Mouse (Mus musculus) subcutaneous adipose tissue, adult 2 months (tissue): Measurements from ENCODE around the gene Slc6a21. TPM values are rescaled to one million over a fixed set of nuclear protein-coding genes. Genes with fewer than 3 reads are reported as not detected.

Source experiments
- polyA plus RNA-seq: library from polyadenylated mRNA; depleted of rRNA; stranded (reverse); fragments of >200 nt; gene quantifications from 2 replicates; pipeline ENCODE4 v1.2.3, GENCODE M21; 2012; ENCODE audit warnings: low replicate concordance; rRNA removed

The Slc6a21 gene
- polyA plus RNA-seq, result 0.11 TPM in 1 of 2 replicates, not detected in the other

GRCm38 (mm10) chr7:45277136-45277760 lies at the start of gene Slc6a21:
Slc6a21 (plus strand) TSS chr7:45277513.

GRCm38 (mm10) chr7:45238723-45239496 lies 38.4 kb upstream of the Slc6a21 start, which contains the start of gene Cd37:
Cd37 (minus strand) TSS chr7:45239115.

GRCm38 (mm10) chr7:45240633-45241388 lies 36.5 kb upstream of the Slc6a21 start, which contains the start of gene Slc6a16:
Slc6a16 (plus strand) TSS chr7:45241085.

GRCm38 (mm10) chr7:45333431-45333982 lies 56.2 kb downstream of the Slc6a21 start, which contains the start of gene Trpm4:
Trpm4 (minus strand) TSS chr7:45333780.

GRCm38 (mm10) chr7:45335056-45335455 lies 57.7 kb downstream of the Slc6a21 start, which contains the start of gene Hrc:
Hrc (plus strand) TSS chr7:45335290.

Other genes starting within 250 kb of the Slc6a21 start
- gene Prr12, start 224.6 kb upstream of the Slc6a21 start, polyA plus RNA-seq, result 8.6 and 15.5 TPM in 2 replicates
- gene Nosip, start 215.1 kb upstream of the Slc6a21 start, polyA plus RNA-seq, result 68.3 and 84.1 TPM in 2 replicates
- 73.3 and 99.8 TPM in 2 replicates for gene Prrg2, start 214.8 kb upstream of the Slc6a21 start, polyA plus RNA-seq
- gene Rcn3, start 185.3 kb upstream of the Slc6a21 start, polyA plus RNA-seq, result 89.2 and 448 TPM in 2 replicates
- 195 and 315 TPM in 2 replicates for gene Fcgrt, start 173.7 kb upstream of the Slc6a21 start, polyA plus RNA-seq
- gene Rps11, start 153.1 kb upstream of the Slc6a21 start, polyA plus RNA-seq, result 294 and 506 TPM in 2 replicates
- gene Rpl13a, start 148.8 kb upstream of the Slc6a21 start, polyA plus RNA-seq, result 1,583 and 3,800 TPM in 2 replicates
- 5.4 and 12.9 TPM in 2 replicates for gene Gm45713, start 141.3 kb upstream of the Slc6a21 start, polyA plus RNA-seq
- 62.3 and 91.9 TPM in 2 replicates for gene Flt3l, start 141.1 kb upstream of the Slc6a21 start, polyA plus RNA-seq
- 64.1 and 64.9 TPM in 2 replicates for gene Pih1d1, start 123.2 kb upstream of the Slc6a21 start, polyA plus RNA-seq
- 35.1 and 56.5 TPM in 2 replicates for gene Aldh16a1, start 122.9 kb upstream of the Slc6a21 start, polyA plus RNA-seq
- 0.08 TPM in 1 of 2 replicates, not detected in the other for gene Slc17a7, start 113.6 kb upstream of the Slc6a21 start, polyA plus RNA-seq
- not detected in 2 replicates for gene Gfy, start 97.9 kb upstream of the Slc6a21 start, polyA plus RNA-seq
- not detected in 2 replicates for gene Pth2, start 96.5 kb upstream of the Slc6a21 start, polyA plus RNA-seq
- gene Ccdc155, start 72.6 kb upstream of the Slc6a21 start, polyA plus RNA-seq, result 0.09 and 0.14 TPM in 2 replicates
- 0.17 and 0.73 TPM in 2 replicates for gene Dkkl1, start 65.4 kb upstream of the Slc6a21 start, polyA plus RNA-seq
- 30.9 and 110 TPM in 2 replicates for gene Tead2, start 61.8 kb upstream of the Slc6a21 start, polyA plus RNA-seq
- 37.7 and 42.8 TPM in 2 replicates for gene Cd37, start 38.4 kb upstream of the Slc6a21 start, polyA plus RNA-seq
- not detected in 2 replicates for gene Slc6a16, start 36.4 kb upstream of the Slc6a21 start, polyA plus RNA-seq
- gene Trpm4, start 56.3 kb downstream of the Slc6a21 start, polyA plus RNA-seq, result 20.9 and 38.3 TPM in 2 replicates
- 0.30 and 1.2 TPM in 2 replicates for gene Hrc, start 57.8 kb downstream of the Slc6a21 start, polyA plus RNA-seq
- gene Ppfia3, start 89.5 kb downstream of the Slc6a21 start, polyA plus RNA-seq, result 2.0 and 2.5 TPM in 2 replicates
- gene Lin7b, start 93.1 kb downstream of the Slc6a21 start, polyA plus RNA-seq, result 4.4 and 34.4 TPM in 2 replicates
- gene Snrnp70, start 118.2 kb downstream of the Slc6a21 start, polyA plus RNA-seq, result 195 and 299 TPM in 2 replicates
- gene Kcna7, start 128.1 kb downstream of the Slc6a21 start, polyA plus RNA-seq, result 0.07 and 0.18 TPM in 2 replicates
- 0.13 and 1.2 TPM in 2 replicates for gene Ntf5, start 136.2 kb downstream of the Slc6a21 start, polyA plus RNA-seq
- gene Lhb, start 143.3 kb downstream of the Slc6a21 start, polyA plus RNA-seq, result not detected in 2 replicates
- gene Gys1, start 157.3 kb downstream of the Slc6a21 start, polyA plus RNA-seq, result 95.5 and 128 TPM in 2 replicates
- gene Ruvbl2, start 160.6 kb downstream of the Slc6a21 start, polyA plus RNA-seq, result 41.3 and 83.3 TPM in 2 replicates
- 2,999 and 3,958 TPM in 2 replicates for gene Ftl1, start 182.4 kb downstream of the Slc6a21 start, polyA plus RNA-seq
- 94.4 and 133 TPM in 2 replicates for gene Bax, start 189.4 kb downstream of the Slc6a21 start, polyA plus RNA-seq
- gene Tulp2, start 204.4 kb downstream of the Slc6a21 start, polyA plus RNA-seq, result 0.20 and 0.76 TPM in 2 replicates
- gene Gm45808, start 209.3 kb downstream of the Slc6a21 start, polyA plus RNA-seq, result 5.0 and 20.5 TPM in 2 replicates
- gene Dhdh, start 211.3 kb downstream of the Slc6a21 start, polyA plus RNA-seq, result 21.6 and 53.7 TPM in 2 replicates
- gene Nucb1, start 232.9 kb downstream of the Slc6a21 start, polyA plus RNA-seq, result 427 and 466 TPM in 2 replicates
- gene Ppp1r15a, start 248.8 kb downstream of the Slc6a21 start, polyA plus RNA-seq, result 26.7 and 32.6 TPM in 2 replicates
- gene Plekha4, start 248.8 kb downstream of the Slc6a21 start, polyA plus RNA-seq, result 12.8 and 21.4 TPM in 2 replicates